Mouse (Mus musculus) stomach, postnatal 0 days (tissue): Measurements from ENCODE around the gene Asic3.

Source experiments
- CTCF ChIP-seq: IDR thresholded peaks from 2 replicates; pipeline ENCODE4 v1.5.1; 2016; ENCODE audit warnings: antibody characterized with exemption, low read depth, mild to moderate bottlenecking, moderate library complexity
- EP300 ChIP-seq: optimal IDR thresholded peaks from 2 replicates; pipeline ENCODE3; 2016; ENCODE audit warnings: antibody characterized with exemption

GRCm38 (mm10) chr5:24405389-24405876 is 7.8 kb upstream of the Asic3 start:
- TF ChIP-seq CTCF: no peak
- TF ChIP-seq EP300: no peak
